In the genomic region with DNA sequence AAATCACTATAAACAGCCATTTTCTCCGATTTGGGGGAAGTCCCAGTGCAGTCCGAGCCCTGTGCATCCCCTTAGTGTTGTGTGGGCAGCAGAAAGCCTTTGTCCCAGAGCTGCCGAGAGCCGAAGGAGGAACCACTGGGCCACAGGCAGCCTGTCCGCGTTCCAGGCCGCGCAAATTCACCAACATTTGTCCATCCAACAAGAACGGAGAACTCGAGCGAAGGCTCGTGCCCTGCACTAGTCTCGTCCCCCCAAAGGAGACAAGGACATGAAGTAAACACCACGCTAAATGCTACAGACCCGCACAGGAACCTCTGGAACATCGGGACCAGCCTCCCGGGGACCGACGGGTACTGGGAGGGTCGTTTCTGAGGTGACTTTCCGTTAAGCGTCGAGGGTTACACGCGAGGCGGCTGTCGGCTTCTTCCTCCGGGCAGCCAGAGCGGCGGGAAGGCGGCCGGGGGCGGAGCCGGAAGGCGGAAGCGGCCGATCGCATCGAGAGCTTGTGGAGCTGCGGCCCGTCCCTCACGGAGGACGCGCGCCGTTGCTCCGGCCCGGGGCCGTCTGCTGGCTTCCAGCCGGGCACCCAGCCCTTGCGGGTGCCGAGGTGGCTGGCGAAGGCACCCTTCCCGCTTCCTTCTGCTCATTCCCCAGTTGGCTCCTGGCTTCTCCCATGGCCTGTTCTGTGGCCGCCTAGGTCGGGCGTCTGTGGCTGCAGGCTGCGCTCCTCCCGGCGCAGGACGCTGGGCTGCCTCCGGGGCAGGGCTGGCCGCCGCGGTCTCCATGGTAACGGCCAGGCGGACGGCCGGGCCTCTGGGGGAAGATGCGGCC, we compare ENCODE assay signal across 8 mouse cellular contexts. TPM values are rescaled to one million over a fixed set of nuclear protein-coding genes. Genes with fewer than 3 reads are reported as not detected.
DNase-seq lines count a peak whose midpoint lies in the region; ATAC-seq lines count a peak whose summit lies in the region.

A gene (plus strand): TSS at position 250 of the 831 bp plus-strand sequence.

- no peaks in the 10 kb centered on the region for H3K27me3 ChIP-seq in heart, embryonic 14.5 days (ENCODE audit: control insufficient read depth, insufficient read depth, low read length)
- H3K27me3 ChIP-seq in liver, embryonic 13.5 days, result no peaks in the 10 kb centered on the region
- no peaks in the 10 kb centered on the region for H3K27me3 ChIP-seq in stomach, embryonic 16.5 days (ENCODE audit: control insufficient read depth, insufficient read depth, low read length)

- peak; percentile 86 for DNase-seq in CD4-positive helper T cell, adult 2 months (ENCODE audit: low read depth, low spot score)
- peak; percentile 42 for DNase-seq in brain, embryonic 18.5 days (ENCODE audit: low read depth, low spot score)
- DNase-seq in kidney, postnatal 14 days, result peak; percentile 92
- peak; percentile 79 for DNase-seq in liver, embryonic 13.5 days
- peak; percentile 91 for DNase-seq in neural tube, embryonic 10.5 days (ENCODE audit: extremely low spot score, low spot score)

- peaks cover 0 to 15% of the 10 kb centered on the region in 2 experiments; a peak in 2 of 4 replicates for H3K4me1 ChIP-seq in heart, embryonic 14.5 days (ENCODE audit: control insufficient read depth in 2 of 2, insufficient read depth in 2 of 2, low read length in 2 of 2)
- peaks cover 25% of the 10 kb centered on the region for H3K4me1 ChIP-seq in liver, embryonic 13.5 days (replicated peaks)
- peaks cover 9% of the 10 kb centered on the region; the same call in 1 of the 2 replicates for H3K4me1 ChIP-seq in stomach, embryonic 16.5 days (ENCODE audit: control insufficient read depth, insufficient read depth, low read length)

- H3K27ac ChIP-seq in heart, embryonic 14.5 days (replicated peaks in 1 of 2; ENCODE audit: control insufficient read depth in 1 of 2, insufficient read depth in 1 of 2, low read depth in 2 of 2, low read length in 2 of 2), result peak within 1 kb of the TSS; percentile 92 to 98
- H3K27ac ChIP-seq in liver, embryonic 13.5 days, result peak within 1 kb of the TSS; percentile 86
- peak within 1 kb of the TSS; percentile 91 for H3K27ac ChIP-seq in stomach, embryonic 16.5 days (ENCODE audit: low read length)

- under 1% methylated on average over 70 of the region's 70 CpGs for WGBS in heart, embryonic 14.5 days
- WGBS in liver, embryonic 13.5 days (ENCODE audit: insufficient replicate concordance), result under 1% methylated on average over 70 of the region's 70 CpGs
- WGBS in stomach, embryonic 16.5 days, result under 1% methylated on average over 70 of the region's 70 CpGs

- H3K4me3 ChIP-seq in heart, embryonic 14.5 days (ENCODE audit: control insufficient read depth in 1 of 2, insufficient read depth in 1 of 2, low read depth in 1 of 2, low read length in 2 of 2), result peak within 1 kb of the TSS; percentile 77 to 87
- peak within 1 kb of the TSS; percentile 87 for H3K4me3 ChIP-seq in liver, embryonic 13.5 days (replicated peaks)
- H3K4me3 ChIP-seq in stomach, embryonic 16.5 days (replicated peaks; ENCODE audit: low read length), result peak within 1 kb of the TSS; percentile 98

- no peaks in the 10 kb centered on the region for H3K9me3 ChIP-seq in heart, embryonic 14.5 days (ENCODE audit: control insufficient read depth, low read length)
- no peaks in the 10 kb centered on the region for H3K9me3 ChIP-seq in liver, embryonic 13.5 days (replicated peaks)
- no peaks in the 10 kb centered on the region for H3K9me3 ChIP-seq in stomach, embryonic 16.5 days (replicated peaks; ENCODE audit: control insufficient read depth, low read length)

- H3K9ac ChIP-seq in heart, embryonic 14.5 days (ENCODE audit: low read length), result peak within 1 kb of the TSS; percentile 80
- peak within 1 kb of the TSS; percentile 91 for H3K9ac ChIP-seq in liver, embryonic 13.5 days
- H3K9ac ChIP-seq in stomach, embryonic 16.5 days (ENCODE audit: low read length), result peak within 1 kb of the TSS; percentile 83

- peaks cover 42% of the 10 kb centered on the region for H3K36me3 ChIP-seq in heart, embryonic 14.5 days (ENCODE audit: control insufficient read depth, insufficient read depth, low read length)
- peaks cover 10% of the 10 kb centered on the region for H3K36me3 ChIP-seq in liver, embryonic 13.5 days
- 0 out of 2 replicates have a peak, but pooled peaks cover 6% of the 10 kb centered on the region for H3K36me3 ChIP-seq in stomach, embryonic 16.5 days (ENCODE audit: control insufficient read depth, insufficient read depth, low read length)

- peak within 1 kb of the TSS; percentile 74 for H3K4me2 ChIP-seq in heart, embryonic 14.5 days (ENCODE audit: low read length)
- peak within 1 kb of the TSS; percentile 87 for H3K4me2 ChIP-seq in liver, embryonic 13.5 days
- peak within 1 kb of the TSS; percentile 60 for H3K4me2 ChIP-seq in stomach, embryonic 16.5 days (ENCODE audit: low read depth, low read length)

- peak; percentile 96 for ATAC-seq in erythroid progenitor cell, adult 5-6 weeks (replicated peaks; ENCODE audit: low FRiP score, poor library complexity, severe bottlenecking)
- ATAC-seq in heart, embryonic 14.5 days (ENCODE audit: insufficient number of reproducible peaks, insufficient read depth, low FRiP score, low read depth), result peak; percentile 94
- peak; percentile 97 for ATAC-seq in liver, embryonic 13.5 days (ENCODE audit: low read depth)
- ATAC-seq in stomach, embryonic 16.5 days (ENCODE audit: insufficient read depth, low FRiP score), result peak; percentile 97

RNA-seq across cellular contexts. Expression of the gene that starts here (rescaled TPM):
- 3.4 and 13.3 TPM in 2 replicates for total RNA-seq in erythroid progenitor cell, adult 5-6 weeks (2015; ENCODE audit: low replicate concordance)
- total RNA-seq in erythroid progenitor cell, adult 5-6 weeks (2017; ENCODE audit: low replicate concordance), result 5.6 and 20.7 TPM in 2 replicates
- 16.5 and 17.6 TPM in 2 replicates for polyA plus RNA-seq in heart, embryonic 14.5 days (2014; fragmentation: Nextera tagmentation; extraction: Ambion mirVana)
- 6.7 and 6.8 TPM in 2 replicates for polyA plus RNA-seq in liver, embryonic 13.5 days (2015; fragmentation: Nextera tagmentation; extraction: Ambion mirVana)
- polyA plus RNA-seq in stomach, embryonic 16.5 days (2015; fragmentation: Nextera tagmentation; extraction: Ambion mirVana), result 17.3 and 17.9 TPM in 2 replicates

Comparison
In these comparisons a context has a peak if more than half of its experiments do, and no peak if none do; other contexts are left out.
1. Peak in every context shown above with its lines: DNase-seq, ATAC-seq, H3K4me3 ChIP-seq and H3K27ac ChIP-seq.
2. DNase-seq: peak in every context shown above with its lines; median percentile 92 in kidney, postnatal 14 days; 91 in neural tube, embryonic 10.5 days; 86 in CD4-positive helper T cell, adult 2 months; 79 in liver, embryonic 13.5 days; 42 in brain, embryonic 18.5 days.